Mouse (Mus musculus) cerebral cortex, adult 2 months (tissue): ENCODE data around the gene Galnt18.

Experiments used
- WGBS: fragments of 180-500 bp; shearing (Covaris S2); methylation state at CpG from one replicate; pipeline ENCODE4 v1.1.7; 2018; 5-methylcytosine and 5-hydroxymethylcytosine counted together

The Galnt18 gene

GRCm38 (mm10) chr7:111625736-111626135 lies 154.0 kb downstream of the Galnt18 start:
- WGBS: 94% methylated on average over 5 of the region's 5 CpGs

DNA sequence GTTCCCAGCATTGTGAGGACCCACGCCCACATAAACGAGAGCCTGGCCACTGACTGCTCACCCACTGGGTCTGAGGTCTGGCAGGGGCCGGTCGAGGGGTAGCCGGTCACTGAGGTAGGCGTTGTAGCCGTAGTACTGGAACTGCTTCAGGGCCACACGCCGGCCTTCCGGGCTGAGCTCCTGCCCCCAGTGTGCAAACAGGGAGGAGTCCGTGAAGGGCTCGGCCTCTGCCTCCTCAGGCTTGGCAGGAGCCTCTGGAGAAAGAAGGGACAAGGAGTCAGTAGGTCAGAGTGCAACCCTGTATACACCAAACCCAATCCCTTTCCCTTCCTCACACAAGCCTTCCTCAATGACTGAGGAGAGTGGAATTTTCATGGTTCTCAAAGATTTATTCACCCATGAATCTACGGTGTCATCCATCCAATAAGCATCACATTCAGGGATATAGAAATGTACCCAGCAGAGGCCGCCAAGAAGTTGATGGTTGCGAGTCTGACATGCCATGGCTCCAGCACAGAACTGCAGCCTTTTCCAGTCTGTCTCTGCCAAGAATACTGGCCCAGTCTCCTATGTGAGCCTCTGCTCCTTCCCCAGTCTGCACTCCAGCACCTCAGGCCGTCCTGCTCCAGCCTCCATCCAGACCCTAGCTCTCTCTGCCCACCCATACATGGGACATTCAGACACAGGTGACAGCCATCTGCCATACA lies 163.4 kb downstream of the Galnt18 start:
- WGBS: 63% methylated on average over 16 of the region's 16 CpGs

GRCm38 (mm10) chr7:111614471-111614870 lies 165.3 kb downstream of the Galnt18 start:
- 52% methylated on average over 1 of the region's 1 CpGs for WGBS

- 57% methylated on average over 2 of the region's 2 CpGs for WGBS
Observed at GRCm38 (mm10) chr7:111607476-111607875, 172.3 kb downstream of the Galnt18 start.

GRCm38 (mm10) chr7:111606091-111606490 lies 173.7 kb downstream of the Galnt18 start:
- 77% methylated on average over 3 of the region's 3 CpGs for WGBS

GRCm38 (mm10) chr7:111604578-111605208 lies 175.1 kb downstream of the Galnt18 start:
- WGBS: 90% methylated on average over 2 of the region's 2 CpGs

DNA sequence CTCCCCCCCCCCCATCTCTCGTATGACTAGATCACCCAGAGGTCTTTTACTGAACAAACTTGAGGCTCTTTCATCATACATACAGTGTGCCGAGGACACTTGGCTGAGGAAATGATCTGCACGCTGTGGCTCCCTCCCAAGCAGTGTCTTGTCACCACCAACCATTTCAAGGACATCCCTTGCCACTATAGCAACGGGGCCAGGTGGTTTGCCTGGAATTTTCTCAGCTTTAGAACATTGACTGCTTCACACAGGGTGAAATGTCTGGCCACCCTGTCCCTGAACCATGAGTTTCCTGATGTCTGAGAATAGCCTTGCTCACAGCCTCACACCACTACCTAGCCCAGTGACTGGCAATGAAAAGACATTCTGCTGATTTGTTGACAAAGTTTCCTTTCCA lies 176.6 kb downstream of the Galnt18 start:
- WGBS: 55% methylated on average over 4 of the region's 4 CpGs

- 71% methylated on average over 4 of the region's 4 CpGs for WGBS
Observed at GRCm38 (mm10) chr7:111601339-111602067, 178.3 kb downstream of the Galnt18 start.

DNA sequence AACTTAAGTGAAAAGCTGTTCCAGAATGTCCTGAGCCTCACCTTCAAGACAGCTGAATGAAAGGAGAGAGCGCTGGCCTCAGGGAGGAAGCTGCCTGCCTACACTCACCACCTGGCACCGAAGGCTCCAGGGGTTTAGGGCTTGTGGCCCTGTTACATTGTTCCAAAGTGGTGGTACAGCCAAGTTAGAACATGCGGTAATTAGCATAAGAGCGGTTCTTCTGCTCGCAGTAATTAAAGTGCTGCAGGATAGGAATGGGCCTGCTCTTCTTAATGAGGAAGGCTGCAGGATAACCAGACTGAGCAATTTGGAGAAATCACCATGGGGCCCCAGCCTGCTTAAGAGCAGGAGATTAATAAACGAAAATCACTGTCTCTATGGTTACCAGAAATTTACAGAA lies 179.0 kb downstream of the Galnt18 start:
- 30% methylated on average over 6 of the region's 6 CpGs for WGBS

DNA sequence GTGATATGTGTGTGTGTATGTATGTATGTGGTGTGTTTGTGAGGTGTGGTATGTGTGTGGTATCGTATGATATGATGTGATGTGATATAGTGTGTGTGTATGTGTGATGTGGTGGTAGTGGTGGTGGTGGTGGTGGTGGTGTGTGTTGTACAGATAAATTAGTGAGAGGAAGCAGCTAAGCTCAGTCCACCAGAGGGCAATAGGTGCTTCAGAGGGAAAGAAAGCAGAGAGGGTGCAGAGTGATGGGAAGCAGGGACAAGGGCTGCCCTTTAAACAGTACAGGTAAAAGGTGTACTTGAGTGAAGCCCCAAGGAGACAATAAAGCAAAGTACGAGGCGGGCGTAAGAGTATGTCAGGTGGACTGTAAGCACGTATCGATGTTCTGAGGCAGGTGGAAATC lies 186.1 kb downstream of the Galnt18 start:
- 90% methylated on average over 6 of the region's 6 CpGs for WGBS

- WGBS: 53% methylated on average over 5 of the region's 5 CpGs
Observed at GRCm38 (mm10) chr7:111589506-111590125, 190.2 kb downstream of the Galnt18 start.

- 44% methylated on average over 4 of the region's 4 CpGs for WGBS
Observed at GRCm38 (mm10) chr7:111588291-111588781, 191.4 kb downstream of the Galnt18 start.

- WGBS: 63% methylated on average over 6 of the region's 6 CpGs
Observed at GRCm38 (mm10) chr7:111580547-111580946, 199.2 kb downstream of the Galnt18 start.

- WGBS: 86% methylated on average over 2 of the region's 2 CpGs
Observed at GRCm38 (mm10) chr7:111575096-111575495, 204.7 kb downstream of the Galnt18 start.

- 53% methylated on average over 2 of the region's 2 CpGs for WGBS
Observed at GRCm38 (mm10) chr7:111572336-111572735, 207.4 kb downstream of the Galnt18 start.

GRCm38 (mm10) chr7:111566838-111567237 lies 212.9 kb downstream of the Galnt18 start:
- 81% methylated on average over 6 of the region's 6 CpGs for WGBS

- 75% methylated on average over 9 of the region's 9 CpGs for WGBS
Observed at GRCm38 (mm10) chr7:111563316-111564110, 216.3 kb downstream of the Galnt18 start.

DNA sequence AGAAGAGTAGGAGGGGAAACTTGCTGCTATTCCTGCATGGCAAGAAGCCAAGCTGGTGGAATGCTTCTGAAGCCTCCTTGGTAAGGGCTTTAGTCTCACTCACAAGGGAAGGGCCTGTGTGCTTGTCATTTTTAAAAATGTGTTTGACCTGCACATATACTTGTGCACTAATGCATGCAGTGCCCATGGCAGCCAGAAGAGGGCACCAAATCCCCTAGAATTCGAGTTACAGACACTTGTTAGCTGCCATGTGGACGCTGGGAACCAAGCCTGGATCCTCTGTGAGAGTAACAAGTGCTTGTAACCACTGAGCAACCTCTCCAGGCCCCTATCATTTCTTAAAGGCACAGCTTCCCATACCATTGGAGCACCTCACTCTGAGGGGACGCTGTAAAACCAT lies 219.7 kb downstream of the Galnt18 start:
- 84% methylated on average over 3 of the region's 3 CpGs for WGBS

DNA sequence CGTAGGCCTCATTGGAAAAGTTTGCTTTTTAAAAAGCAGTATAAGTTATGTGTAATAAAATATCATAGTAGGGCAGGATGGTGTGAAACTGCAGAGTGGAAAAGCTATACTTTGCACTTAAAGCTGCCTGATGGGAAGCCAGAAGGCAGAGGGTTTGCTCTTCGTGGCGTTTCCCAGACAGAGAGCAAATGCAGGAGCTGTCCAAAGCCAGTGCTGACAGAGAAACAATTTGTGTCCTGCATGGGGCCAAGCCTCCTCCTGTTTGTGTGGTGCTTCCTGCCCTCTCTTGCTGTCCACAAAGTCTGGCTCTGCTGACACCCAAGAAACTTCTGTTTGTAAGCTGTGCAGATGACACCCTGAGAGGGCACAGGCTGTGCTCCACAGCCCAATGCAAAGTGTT lies 220.8 kb downstream of the Galnt18 start:
- 49% methylated on average over 3 of the region's 3 CpGs for WGBS

DNA sequence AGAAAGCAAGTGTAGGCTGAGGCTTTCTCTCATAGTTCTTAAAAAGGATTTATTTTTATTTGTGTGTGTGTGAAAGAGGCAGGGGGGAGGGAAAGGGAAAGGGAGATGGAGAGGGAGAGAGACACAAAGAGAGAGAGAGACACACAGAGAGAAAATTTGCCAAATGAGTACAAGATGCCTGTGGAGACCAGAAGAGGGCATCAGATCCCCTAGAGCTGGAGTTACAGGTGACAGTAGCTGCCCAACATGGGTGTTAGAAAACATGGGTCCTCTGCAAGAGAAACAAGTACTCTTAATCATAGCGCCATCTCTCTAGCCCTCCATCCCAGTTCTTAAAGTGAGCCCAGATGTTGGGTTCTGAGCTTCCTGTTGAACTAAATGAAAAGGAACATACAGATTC lies 228.8 kb downstream of the Galnt18 start:
- WGBS: 88% methylated on average over 1 of the region's 1 CpGs

DNA sequence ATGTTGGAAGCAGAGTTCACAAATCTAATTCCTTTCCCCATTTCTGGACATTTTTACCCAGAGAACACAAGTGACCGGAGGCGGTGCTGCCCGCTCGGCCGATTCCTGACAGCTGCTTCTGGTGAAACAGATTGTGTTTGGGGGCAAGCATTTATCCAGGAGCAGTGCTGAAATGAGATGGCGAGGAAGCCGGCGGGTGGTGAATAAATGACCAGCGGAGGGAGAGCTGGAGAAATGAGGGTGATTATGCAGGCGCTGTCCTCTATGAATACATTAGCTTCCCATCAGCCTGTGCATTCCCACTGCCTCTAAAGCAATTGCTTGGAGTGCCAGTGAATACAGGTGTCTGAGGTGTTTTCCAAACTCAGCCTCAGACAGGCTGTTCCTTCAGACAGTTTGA lies 232.7 kb downstream of the Galnt18 start:
- WGBS: 37% methylated on average over 10 of the region's 10 CpGs
